Mouse (Mus musculus): ENCODE results near the gene Tbc1d24.

Gene Tbc1d24

DNA sequence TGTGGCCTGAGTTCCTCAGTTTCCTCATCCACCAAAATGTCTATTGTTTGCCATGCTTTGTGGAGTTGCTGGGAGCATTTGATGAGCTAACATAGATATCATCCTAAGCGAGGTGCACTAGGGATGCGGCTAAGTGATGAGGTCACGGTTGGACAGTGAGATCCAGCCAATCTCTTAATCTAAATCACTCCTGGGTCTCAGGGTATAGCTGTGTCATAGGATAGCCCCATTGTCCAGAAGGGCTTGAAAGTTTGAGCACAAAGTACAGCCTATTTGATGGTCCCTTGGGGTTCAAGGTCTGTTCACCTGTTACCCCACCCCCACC is 4.5 kb upstream of the Tbc1d24 start:
- no peak for DNase-seq

DNA sequence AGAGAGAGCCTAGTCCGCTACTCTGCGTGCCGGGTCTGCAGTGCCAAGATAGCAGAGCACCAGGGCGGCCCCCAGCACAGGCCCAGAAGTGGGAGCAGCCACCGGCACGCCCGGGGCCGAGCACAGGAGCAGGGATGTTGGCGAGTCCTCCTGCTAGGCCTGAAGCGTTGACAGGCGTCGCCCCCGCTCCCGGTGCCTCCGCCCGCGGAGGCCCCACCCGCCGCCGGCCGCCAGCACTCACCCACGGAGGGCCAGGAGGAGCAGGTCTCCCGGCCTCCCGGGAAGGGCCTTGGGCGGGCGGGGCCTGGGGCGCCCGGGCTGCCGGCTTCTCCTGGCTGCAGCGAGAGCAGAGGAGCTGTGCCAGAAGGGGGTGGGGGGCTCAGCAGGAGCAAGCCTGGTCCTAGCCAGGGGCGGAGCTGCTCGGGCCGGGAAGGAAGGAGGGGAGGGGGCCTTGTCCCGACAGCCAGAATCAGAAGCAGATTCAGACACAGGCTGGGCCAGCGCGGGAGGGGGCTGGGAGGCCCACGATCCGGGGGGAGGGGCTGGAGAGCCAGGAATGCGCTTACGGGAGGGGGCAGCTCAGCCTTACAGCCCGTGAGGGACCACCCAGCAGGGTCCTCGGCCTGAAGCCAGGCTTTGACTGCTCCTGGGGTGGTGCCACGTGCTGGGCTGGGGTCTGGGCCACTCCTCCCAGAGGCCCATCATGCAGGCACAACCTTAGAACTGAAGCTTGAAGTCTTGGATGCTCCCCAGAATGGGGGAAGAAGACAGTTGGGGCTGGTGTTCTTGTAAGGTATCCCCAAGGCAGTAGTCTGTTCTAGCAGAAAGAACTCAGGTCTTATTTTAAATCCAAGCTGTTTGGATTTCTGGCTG is 3.9 kb upstream of the Tbc1d24 start, which contains the start of gene Ntn3:
Gene Ntn3, minus strand, starts transcription at position 489 of the 873 bp plus-strand sequence.
- peak; percentile 77 for DNase-seq

DNA sequence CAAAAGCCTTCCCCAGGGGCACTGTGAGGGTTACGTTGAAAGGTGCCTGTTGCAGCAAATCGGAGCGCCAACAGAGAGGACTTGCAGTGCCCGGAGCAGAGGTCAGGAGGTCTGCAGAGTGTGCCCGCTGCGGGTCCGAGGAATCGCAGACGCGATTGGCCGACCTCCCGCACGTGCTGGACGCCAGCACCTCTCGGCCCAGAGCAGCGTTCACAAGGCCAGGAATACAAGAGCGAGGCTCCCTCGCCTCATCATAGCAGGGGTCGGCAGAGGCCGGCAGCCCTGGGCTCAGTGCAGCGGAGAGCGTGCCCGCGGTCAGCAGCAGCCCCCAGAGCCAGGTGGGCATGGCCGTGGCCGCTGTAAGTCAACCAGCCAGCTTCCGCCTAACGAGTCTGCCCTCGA is 3.3 kb upstream of the Tbc1d24 start:
- DNase-seq, result peak; percentile 55

DNA sequence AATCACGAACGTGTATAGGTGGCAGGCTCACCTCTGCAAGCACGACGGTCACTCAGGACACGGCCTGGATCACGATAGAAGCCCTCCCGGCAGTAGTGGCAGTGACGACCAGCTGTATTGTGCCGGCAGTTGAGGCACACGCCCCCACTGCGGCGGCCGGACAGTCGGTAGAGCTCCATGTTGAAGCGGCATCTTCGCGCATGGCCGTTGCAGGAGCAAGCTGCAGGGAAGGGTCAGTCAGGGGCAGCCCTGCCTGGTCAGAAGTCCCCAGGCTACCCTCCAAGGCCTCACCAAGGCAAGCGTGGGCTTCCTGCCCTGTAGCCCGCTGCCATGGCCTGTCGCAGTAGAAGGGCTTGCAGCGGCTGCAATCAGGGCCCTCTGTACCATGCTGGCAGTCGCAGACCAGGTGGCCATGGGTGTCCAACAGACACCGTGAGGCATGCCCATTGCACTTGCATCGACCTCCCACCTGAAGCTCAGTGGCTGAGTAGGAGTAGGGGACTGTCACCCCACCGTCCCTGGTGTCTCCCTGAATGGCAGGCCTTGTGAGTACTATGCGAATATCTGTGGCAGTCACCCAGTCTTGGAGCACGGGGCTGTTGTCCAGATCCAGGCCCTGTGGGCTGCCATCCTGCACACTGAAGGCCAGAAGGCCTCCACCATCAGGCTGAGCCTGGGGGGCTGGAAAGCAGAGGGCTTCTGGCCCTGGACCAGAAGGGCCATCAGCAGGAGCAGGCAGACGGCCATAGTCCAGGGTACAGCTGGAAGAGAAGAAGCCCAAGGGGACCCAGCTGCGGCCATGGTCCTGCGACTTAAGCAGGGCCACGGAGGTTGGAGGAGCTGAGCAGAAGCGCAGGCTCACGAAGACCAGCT is 2.6 kb upstream of the Tbc1d24 start:
- no peak for DNase-seq

DNA sequence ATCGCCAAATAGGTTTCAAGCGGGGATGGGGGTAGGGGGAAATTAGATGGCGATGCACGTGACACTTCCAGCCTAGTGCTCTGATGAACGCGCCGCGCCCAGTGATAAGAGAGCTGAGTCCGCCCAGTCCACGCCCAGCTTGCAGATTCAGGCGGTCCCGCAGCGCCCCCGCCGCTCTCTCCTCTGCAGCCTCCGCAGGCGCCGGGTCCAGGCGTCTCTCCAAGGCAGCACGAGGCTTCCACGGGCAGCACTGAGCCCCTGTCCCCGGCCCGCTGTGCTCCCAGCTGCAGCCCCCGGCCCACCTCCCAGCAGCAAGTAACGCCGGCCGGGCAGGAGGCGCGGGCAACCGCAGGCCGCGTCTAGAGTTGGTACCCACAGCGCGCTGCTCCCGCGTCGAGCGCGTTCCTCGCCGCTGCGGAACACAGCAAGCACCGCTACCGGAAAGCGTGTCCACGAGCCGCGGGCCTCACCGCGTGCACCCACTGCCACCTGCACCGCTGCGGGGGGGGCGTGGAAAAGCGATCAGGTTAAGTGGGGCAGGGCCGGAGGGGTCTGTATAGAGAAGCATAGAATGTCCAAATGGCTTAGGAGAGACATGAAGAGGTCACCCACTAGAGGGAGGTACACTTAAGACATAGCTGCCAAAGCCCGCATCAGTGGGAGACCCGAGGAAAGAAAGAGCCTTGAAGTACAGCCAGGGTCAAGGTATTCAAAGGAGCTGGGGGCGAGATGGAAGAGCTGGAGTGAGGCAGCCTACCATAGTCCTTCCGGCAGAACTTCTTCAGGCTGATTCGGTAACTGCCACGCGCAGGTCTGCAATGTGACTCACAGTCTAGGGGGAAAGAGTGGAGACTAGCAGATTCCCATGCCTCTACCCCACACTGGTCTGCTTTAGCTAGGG is 1.3 kb upstream of the Tbc1d24 start:
- DNase-seq, result peak; percentile 78

DNA sequence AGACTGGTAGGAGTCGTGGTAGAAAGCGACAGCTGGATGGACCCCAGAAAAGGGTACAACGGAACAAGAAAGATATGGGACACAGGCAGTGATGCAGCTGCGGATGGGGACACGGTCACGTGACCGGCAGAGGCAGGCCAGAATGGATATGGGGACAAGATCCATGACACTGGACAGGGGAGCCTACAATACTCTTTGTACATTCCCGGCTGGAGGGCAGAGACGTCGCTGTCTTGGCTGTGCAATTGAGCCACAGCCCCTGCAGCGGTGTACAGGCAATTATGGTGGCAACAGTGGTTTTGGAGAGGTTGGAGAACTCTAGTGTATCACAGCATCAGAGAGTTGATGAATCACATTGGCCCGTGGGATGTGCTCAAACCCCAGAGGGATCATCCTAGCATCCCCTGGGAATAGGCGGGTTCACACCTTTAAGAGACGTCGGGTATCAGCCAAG is 573 bp upstream of the Tbc1d24 start:
- DNase-seq, result peak; percentile 76

DNA sequence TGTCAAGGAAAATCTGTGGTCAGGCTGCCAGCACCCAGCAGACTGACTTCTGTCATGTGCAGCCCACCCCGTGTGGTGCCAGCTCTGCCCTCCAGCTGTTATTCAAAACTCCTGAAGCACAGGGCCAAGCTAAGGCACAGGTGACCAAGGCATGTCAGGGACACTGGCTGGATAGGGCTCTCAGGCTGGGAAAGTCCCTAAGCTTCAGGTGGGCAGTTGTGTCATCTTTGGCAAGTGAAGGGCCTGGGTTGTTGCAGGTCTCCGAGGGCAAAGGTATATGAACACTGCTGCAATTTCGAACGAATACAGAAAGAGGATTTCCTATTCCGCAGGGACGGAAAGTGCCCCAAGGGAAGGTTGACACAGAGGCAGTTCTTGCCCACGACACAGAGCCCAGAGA is 516 bp downstream of the Tbc1d24 start:
- DNase-seq, result no peak

DNA sequence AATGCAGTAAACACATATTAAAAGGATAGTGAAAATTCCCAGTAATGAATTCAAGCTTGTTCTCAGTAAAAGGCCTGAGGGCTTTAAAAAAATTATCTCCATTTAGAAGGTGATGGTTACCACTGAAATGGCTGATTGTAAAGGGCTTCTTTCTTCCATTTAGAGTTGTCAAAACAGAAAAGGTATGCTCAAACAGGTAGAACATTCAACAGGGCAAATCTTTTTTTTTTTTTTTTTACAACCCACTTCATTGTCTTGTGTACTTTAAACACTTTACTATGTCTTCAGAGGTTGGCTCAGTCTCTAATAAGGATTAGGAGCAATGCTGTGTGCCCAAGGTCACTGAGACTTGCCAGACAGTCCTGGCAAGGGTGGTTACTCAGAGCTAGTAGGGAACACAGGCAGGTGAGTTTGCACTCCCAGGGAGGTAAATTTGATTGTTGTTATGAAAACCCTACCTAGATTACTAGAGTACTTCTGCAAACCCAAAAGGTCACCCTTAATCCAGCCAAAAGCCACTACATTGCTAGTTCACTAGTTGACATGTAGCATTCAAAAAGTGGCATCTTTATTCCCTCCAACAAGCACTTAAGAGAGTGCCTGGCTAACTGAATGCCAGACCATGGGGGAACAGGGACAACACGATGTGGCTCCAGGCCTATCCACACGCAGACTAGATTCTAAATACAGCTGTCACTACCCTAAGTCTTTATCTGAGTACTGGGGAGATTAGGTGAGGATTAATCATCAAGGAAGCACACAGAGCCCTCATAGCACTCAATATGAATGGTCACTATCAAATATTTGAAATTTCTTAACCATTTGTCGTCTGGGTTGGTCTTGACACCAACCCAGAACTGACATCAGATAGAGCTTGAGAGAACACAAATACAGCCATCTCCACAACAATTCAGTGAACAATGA is 1.5 kb downstream of the Tbc1d24 start:
- no peak for DNase-seq

DNA sequence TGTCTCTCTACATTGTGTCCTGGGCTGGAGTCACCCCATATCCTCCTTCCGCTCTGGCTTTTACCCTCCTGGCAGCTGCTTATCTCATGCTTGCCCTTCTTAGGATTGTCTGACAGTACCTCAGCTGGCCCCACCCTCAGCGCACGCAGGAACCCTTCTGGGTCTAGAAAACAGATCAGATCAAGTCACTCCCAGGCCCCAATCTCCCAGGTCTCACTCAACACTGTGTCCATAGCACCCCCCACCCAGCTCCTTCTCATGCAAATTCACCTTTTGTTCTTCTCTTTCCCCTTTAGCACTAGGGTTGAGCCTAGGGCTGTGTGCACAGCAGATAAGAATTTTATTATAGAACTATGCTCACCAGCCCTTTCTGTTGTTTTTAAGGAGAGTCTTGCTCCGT is 2.3 kb downstream of the Tbc1d24 start:
- no peak for DNase-seq

DNA sequence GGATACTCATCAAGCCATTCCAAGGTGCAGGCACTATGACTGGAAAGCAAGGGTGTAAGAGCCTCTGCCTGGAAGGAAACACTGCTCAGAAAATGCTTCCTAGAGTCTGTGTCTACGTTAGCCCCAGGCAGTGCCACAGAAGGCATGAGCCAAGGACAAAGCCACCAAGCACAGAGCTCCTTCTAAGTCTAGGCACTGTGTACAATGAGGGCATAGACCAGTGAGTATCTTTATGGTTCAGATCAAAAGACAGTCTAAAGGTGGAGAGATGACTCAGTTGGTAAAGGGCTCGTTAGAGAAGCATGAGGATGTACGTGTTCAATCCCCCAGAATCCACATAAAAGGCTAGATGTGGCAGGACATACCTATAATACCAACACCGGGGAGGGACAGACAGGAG is 4.3 kb downstream of the Tbc1d24 start:
- DNase-seq, result no peak

DNA sequence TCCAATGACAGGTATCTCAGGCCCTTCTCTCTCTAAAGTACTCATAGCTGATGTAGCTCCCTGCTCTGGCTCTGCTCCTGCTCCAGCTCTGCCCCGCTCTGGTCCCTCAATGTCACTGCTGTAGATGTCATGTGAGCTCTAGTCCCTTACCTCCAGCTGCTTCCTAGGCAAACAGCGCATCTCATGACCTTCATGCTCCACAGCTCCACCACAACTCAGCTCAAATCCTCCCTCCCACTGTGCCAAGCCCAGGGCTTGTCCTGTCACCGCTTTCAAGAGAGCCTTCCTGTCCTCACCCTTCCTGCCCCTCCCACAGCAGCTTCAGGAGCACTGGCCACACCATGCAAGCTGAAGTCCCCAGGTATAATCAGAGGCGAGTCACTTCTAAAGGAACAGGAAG is 5.6 kb downstream of the Tbc1d24 start:
- DNase-seq, result no peak

DNA sequence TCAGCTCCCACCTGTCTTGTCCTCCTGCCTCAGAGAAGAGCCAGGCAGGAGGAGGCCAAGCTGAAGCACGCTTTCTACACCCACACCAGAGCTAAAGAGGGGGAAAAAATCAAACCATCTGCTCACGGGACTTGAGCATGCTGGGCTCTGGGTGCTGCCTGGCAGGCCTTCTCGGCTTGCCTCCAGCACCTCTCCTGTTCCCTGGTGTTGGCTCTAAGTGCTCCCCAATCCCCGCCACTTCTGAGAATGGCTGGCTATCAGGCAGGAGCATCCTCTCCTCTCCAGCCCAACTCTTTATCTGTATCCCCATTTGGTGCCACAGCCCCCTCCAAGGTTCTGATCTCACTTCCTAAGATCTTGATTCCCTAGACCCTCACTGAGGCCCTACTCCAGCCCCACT is 6.1 kb downstream of the Tbc1d24 start:
- no peak for DNase-seq

DNA sequence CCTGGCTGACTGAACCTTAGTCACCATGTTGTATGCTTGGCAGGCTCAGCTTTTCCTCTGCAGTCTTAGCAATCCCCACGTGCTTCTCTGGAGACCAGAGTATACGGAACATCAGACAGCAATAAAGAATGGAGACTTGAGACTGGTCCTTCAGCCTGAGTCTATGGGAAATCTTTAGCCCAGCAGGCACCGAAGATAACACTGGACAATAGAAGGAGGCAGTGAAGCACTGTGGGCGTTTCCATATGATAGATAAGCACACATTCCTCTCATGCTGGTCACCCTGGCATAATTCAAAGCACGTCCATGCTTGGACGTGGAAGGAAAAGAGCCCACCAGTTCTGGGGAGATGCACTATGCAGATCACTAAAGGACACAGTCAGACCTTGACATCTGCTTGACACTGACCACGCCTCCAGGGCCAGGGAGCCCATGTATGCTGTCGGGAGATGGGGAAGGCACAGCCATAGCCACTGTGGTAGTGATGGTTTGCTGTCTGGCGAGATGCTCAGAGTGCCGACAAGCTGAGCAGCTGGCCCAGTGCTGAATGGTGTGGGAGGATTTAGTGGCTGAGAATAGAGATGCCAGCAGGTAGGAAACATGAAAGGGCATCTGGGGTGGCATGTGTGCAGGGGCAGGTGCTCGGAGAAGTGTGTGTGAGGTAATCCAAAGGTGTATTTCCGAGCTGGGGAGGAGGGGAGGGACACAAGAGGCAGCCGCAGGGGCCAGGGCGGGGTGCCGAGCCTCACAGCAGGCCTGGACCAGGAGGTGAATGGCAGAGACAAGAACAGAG is 8.1 kb downstream of the Tbc1d24 start:
- no peak for DNase-seq

DNA sequence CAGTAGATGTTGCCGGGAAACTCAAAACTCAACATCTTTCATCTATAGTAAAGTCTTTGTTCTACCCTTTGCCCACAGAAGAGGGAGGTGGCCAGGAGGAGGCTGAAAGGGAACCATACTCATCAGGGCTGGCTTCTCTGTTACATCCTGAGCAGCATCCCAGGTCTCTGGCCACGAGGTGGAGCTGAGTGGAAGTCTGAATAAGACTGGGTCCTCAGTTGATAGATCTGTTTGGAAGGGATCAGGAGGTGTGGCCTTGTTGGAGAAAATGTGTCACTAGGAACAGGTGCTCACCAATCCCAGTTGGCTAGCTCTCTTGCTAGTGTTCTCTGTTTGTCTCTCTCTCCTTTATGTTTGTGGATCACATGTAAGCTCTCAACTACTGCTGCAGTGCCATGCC is 10.0 kb downstream of the Tbc1d24 start:
- no peak for DNase-seq

DNA sequence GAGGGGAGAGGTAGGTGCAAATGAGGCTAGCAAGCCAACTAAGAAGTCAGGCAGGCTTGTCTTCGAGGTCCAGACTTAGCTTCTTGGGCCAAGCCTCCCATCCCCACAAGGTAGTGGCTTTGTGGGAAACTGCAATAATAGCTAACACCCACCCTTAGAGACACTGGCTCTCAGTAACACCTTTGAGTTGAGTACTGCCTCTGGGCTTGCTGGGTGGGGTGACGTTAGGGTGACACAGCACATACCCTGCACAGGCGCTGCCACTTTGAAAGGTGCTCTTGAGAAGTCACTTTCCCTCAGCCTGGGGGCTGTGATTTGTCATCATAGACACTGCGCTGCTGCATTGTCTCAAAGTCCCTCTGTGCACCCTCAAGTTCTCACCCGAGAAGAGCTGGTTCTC is 11.6 kb downstream of the Tbc1d24 start:
- no peak for DNase-seq

DNA sequence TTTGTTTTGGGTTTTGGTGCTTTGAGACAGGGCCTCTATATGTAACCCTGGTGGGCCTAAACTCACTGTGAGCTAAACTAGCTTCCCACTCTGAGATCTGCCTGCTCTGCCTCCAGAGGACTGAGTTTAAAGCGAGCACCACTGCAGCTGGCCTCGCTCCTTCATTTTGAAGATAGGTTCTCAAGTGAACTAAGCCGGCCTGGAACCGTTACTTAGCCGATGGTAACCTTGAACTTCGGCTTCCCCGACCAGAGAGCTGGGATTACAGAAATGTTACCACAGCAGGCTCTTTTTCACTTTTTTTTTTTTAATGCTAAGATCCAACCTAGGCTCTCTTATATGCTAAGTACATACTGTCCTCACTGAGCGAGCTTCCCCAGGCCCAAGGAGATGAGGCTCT is 12.1 kb downstream of the Tbc1d24 start:
- no peak for DNase-seq

DNA sequence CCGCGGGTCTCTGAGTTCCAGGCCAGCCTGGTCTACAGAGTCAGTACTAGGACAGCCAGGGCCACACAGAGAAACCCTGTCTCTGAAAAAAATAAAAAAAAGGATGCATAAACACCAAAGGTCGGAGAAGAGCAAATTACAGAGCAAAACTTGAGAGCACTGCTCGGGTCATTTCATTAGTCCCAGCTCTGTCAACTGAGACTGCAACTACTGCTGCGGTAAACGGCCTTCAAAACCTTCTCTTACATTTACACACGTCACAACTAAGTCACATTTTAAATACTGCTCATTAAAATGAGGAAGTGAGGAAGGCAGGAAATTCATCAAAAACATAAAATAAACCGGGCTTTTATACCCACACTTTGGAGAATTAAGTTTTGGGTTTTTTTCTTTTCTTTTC is 12.5 kb downstream of the Tbc1d24 start:
- no peak for DNase-seq

DNA sequence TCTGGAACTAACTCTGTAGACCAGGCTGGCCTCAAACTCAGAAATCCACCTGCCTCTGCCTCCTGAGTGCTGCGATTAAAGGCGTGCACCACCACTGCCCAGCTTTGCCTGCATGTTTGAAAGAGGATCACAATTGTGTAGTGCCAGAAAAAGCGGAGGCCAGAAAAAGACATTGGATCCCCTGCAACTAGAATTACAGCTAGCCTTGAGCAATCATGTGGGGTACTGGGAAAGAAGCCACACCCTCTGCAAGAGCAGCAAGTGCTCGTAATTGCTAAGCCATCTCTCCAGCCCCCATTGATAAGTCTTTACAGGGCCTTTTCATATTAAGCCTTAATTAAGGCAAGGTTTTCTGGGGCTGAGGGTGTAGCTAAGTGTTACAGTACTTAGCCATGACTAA is 13.9 kb downstream of the Tbc1d24 start:
- DNase-seq, result no peak

DNA sequence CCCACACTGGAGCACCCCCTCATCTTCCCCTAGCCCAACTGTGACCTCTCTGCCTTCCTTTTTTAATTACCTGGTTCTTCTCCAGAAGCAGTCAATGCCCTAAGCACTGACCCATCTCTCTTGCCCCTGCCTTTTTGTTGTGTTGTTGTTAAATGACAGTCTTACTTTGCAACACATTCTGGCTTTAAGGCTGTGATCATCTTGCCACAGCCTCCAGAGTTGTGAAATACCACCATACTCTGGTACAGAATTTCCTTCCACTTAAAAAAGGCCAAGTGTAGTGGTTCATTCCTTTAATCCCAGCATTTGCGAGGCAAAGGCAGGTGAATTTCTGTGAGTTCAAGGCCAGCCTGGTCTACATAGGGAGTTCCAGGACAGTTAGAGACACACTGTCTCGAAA is 14.4 kb downstream of the Tbc1d24 start:
- no peak for DNase-seq

DNA sequence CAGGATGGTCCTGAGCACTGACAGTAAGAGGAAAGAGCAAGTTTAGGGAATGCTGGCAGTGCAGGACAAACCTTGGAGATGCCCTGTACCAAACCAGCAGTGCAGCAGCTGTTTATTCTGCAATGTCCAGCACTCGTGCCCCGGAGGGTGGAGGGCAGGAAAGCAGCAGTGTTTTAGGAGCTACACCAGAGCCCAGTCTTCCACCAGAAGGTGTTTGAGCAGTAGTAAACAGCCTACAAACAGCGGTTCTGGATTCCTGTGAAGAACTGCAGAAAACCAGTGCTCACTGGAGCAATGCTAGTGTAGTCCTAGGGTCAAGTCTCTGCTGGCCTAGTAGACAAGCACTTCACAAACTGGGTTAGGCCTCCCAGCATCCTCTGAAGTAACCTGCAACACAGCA is 31.1 kb downstream of the Tbc1d24 start:
- no peak for DNase-seq

DNA sequence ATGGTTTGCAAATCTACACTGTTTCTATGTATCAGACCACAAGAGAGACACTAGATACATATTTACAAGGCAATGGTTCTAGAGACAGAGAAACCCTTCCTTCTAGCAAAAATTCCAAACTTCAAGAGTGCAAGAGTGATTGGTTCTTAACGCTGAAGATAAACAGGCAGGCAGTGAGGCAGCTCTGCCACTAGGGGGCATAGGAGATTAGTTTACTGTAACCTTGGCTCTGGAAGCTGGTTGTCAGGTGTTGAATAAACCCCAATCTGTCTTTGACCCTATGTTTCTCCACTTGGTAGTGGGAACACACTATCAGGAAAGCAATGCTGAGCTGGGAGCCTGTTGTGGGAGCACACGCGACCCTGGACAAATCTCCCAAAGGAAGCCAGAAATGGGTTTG is 31.9 kb downstream of the Tbc1d24 start:
- DNase-seq, result peak; percentile 82

Data from kidney, postnatal 10 days (tissue).